Mouse (Mus musculus) kidney, embryonic 15.5 days (tissue): ENCODE results near the gene Cenpu. TPM values are rescaled to one million over a fixed set of nuclear protein-coding genes. Genes with fewer than 3 reads are reported as not detected.

Experiments
- ATAC-seq: fragments of 200-750 bp; cut with Nextera tagmentation; replicated peaks from 2 replicates; pipeline ENCODE4 v1.8.0; 2017; ENCODE audit warnings: moderate TSS enrichment; ENCODE audit not compliant: low FRiP score
- H3K27ac ChIP-seq: fragments of 300-500 bp; sonication (generic); 2 replicates; pipeline ENCODE4 v1.5.1; 2015; ENCODE audit warnings: mild to moderate bottlenecking, inconsistent platforms
- H3K27me3 ChIP-seq: fragments of 300-500 bp; sonication (generic); 2 replicates; pipeline ENCODE4 v1.6.1; 2015; ENCODE audit warnings: inconsistent platforms
- H3K36me3 ChIP-seq: fragments of 300-500 bp; sonication (generic); 2 replicates; pipeline ENCODE4 v1.6.1; 2015; ENCODE audit warnings: inconsistent platforms
- H3K4me1 ChIP-seq: fragments of 300-500 bp; sonication (generic); 2 replicates; pipeline ENCODE4 v1.6.1; 2015; ENCODE audit warnings: inconsistent platforms
- H3K4me2 ChIP-seq: fragments of 300-500 bp; sonication (generic); 2 replicates; pipeline ENCODE4 v1.6.1; 2015; ENCODE audit warnings: moderate library complexity, mild to moderate bottlenecking, inconsistent platforms
- H3K4me3 ChIP-seq: fragments of 300-500 bp; sonication (generic); replicated peaks from 2 replicates; pipeline ENCODE4 v1.5.1; 2015; ENCODE audit warnings: mild to moderate bottlenecking, inconsistent platforms
- H3K9ac ChIP-seq: fragments of 300-500 bp; sonication (generic); 2 replicates; pipeline ENCODE4 v1.6.1; 2015; ENCODE audit warnings: mild to moderate bottlenecking, inconsistent platforms
- H3K9me3 ChIP-seq: fragments of 300-500 bp; sonication (generic); replicated peaks from 2 replicates; pipeline ENCODE4 v1.6.1; 2016; ENCODE audit warnings: inconsistent platforms
- WGBS: fragments of 180-500 bp; shearing (Covaris S2); methylation state at CpG from one replicate; pipeline ENCODE4 v1.1.7; 2015; ENCODE audit warnings: mixed read lengths; 5-methylcytosine and 5-hydroxymethylcytosine counted together
- polyA plus RNA-seq: library from polyadenylated mRNA; unstranded; fragments of >200 nt; fragmentation: Nextera tagmentation; extraction: Ambion mirVana; gene quantifications from 2 replicates; pipeline ENCODE4 v1.2.1, GENCODE M21; 2015

Gene Cenpu
- 18.5 and 19.7 TPM in 2 replicates for polyA plus RNA-seq

DNA sequence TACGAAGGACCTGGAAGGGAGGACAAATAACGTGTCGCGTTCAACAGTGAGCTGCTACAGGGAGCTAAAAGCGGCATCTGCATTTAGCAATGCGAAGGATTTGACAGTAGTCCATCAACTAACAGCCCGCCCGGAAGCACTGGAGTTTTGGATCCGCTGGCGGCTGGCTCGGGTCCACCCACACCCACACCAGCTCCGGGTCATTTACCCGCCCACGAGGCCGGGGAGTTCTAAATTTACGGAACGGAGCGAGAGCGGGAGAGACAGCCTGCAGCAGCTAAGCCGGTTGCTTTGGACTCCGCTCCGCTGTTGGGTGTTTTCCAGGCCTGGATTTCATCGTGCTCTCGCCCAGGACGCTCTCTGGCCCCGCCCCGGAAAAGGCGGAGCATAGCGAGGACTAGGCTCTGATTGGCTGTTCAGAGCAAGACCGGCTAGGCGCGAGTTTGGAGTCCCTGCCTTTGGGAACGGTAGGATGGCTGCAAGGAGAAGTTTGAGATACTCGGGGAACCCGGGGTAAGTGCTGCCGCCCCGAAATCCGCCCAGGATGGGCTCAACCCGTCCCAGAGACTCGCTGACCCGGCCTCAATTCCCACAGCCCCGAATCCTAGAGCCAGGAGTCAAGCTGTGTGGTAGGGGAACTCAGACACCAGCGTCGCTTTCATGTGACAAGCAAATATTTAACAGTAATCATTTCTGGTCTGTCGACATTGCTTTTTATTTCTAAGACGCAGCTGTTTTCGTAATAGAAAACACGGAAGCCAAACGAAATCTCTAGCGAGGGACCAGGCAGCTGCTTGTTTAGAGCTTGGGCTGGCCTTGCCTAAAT, at the start of gene Cenpu:
Gene Cenpu (plus strand): TSS at position 414 of the 826 bp plus-strand sequence.
- under 1% methylated on average over 50 of the region's 50 CpGs for WGBS
- peak; percentile 98 for ATAC-seq
- peak within 1 kb of the TSS; percentile 50 for H3K9ac ChIP-seq
- no peaks in the 10 kb centered on the region for H3K27me3 ChIP-seq
- peak within 1 kb of the TSS; percentile 62 for H3K4me2 ChIP-seq
- peak within 1 kb of the TSS; percentile 67 for H3K4me3 ChIP-seq
- no peaks in the 10 kb centered on the region for H3K9me3 ChIP-seq
- peaks cover 16% of the 10 kb centered on the region for H3K4me1 ChIP-seq
- peak within 1 kb of the TSS; percentile 82 for H3K27ac ChIP-seq
- H3K36me3 ChIP-seq = peaks cover 15% of the 10 kb centered on the region; the same call in 1 of the 2 replicates

DNA sequence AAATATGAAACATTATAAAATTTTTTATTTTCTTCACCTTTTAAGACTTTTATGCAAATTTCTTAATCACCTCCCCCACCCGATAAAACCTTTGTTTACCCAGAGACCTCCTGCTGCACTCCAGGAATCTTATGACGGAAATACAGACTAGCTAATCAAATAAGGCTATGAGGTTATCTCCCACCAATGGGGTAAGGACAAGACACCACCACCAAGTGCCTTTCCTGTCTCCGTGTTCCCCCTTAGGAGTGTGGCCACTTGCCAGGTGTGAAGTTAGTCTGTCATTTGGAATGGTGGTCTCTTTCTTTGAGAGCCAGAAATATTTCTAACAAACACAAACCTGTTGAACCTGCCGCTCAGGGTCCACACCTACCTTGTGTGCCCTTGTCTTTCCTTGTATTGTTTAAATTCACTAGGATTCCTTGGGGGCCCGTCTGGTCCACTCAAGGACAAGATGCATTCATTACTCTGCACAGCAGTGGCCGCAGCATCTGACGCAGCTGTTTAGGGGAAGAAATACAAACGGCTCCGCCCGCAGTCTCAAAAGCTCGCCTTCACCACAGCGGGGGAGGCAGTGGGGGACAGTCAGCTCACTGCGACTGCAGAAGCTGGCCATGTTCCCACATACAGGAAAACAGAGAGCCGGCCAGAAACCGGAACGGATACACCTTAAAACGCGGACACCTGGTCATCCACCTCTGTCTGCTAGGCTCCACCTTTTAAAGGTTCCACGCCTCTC, 49.3 kb upstream of the Cenpu start:
- WGBS = 34% methylated on average over 19 of the region's 19 CpGs
- Histone ChIP-seq H3K27ac (no peak overlapping the region), H3K4me3 (peak overlapping the region; percentile 38), H3K4me1 (peaks cover 56% of the 10 kb centered on the region), H3K9me3 (no peaks in the 10 kb centered on the region), H3K36me3 (no peaks in the 10 kb centered on the region), H3K9ac (no peak overlapping the region), H3K4me2 (peak overlapping the region; percentile 60), H3K27me3 (no peaks in the 10 kb centered on the region; the same call in 1 of the 2 replicates)
- no peak for ATAC-seq

DNA sequence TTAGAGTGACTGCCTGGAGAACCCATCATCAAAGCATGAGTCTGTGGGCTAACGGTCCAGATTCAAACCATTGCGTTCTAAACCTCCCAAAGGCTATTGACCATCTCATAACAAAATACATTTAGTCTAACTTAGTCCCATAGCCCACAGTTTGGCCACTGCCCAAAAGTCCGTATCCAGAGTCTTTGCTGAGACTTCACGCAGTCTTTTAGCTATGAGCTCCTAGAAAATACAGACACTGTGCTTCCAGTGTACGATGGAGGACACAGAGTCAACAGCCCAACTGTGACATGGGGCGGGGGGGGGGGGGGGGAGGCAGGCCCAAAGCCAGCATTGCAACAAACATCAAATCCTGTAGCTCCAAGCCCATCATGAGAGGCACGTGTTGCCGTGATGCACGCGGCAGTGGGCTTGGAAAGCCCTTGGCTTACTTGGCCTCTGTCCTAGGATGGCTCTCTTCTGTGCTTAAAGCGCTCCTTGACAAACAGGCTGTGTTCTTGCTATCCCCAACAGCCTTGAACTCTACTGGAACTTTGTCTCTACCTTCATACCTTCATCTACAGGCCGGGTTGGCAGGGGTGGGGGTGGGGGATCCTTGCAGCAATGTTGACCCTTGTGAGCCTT, 48.6 kb upstream of the Cenpu start:
- no peaks in the 10 kb centered on the region for H3K9me3 ChIP-seq
- 78% methylated on average over 12 of the region's 12 CpGs for WGBS
- H3K4me1 ChIP-seq = peaks cover 56% of the 10 kb centered on the region
- no peak overlapping the region for H3K9ac ChIP-seq
- no peaks in the 10 kb centered on the region for H3K36me3 ChIP-seq
- peak overlapping the region; percentile 38 for H3K4me3 ChIP-seq
- peak overlapping the region; percentile 60 for H3K4me2 ChIP-seq
- no peak for ATAC-seq
- H3K27ac ChIP-seq = no peak overlapping the region
- no peaks in the 10 kb centered on the region; the same call in 1 of the 2 replicates for H3K27me3 ChIP-seq

DNA sequence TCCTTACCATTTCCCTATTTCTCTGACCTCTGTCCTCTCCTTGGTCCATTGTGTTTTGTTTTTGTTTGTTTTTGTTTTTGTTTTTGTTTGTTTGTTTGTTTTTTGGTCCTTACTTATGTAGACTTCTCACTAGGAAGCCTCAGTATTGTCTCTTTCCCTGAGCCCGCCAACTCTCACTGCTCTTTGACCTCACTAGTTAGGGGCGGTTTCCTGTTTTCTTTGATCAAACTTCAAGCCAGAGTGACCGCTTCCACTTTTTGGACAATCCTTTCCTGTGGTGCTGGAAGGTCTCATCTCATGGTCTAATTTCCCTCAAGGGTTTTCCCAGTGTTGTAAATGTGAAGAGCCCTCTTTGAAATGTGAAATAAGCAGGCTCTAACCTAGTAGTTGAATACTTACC, 47.6 kb upstream of the Cenpu start:
- H3K4me3 ChIP-seq = no peak overlapping the region
- no peaks in the 10 kb centered on the region; the same call in 1 of the 2 replicates for H3K27me3 ChIP-seq
- WGBS = 38% methylated on average over 3 of the region's 3 CpGs
- H3K4me2 ChIP-seq = no peak overlapping the region
- H3K4me1 ChIP-seq = peaks cover 50% of the 10 kb centered on the region
- H3K36me3 ChIP-seq = no peaks in the 10 kb centered on the region
- H3K9me3 ChIP-seq = no peaks in the 10 kb centered on the region
- no peak overlapping the region for H3K9ac ChIP-seq
- ATAC-seq = no peak
- no peak overlapping the region for H3K27ac ChIP-seq

DNA sequence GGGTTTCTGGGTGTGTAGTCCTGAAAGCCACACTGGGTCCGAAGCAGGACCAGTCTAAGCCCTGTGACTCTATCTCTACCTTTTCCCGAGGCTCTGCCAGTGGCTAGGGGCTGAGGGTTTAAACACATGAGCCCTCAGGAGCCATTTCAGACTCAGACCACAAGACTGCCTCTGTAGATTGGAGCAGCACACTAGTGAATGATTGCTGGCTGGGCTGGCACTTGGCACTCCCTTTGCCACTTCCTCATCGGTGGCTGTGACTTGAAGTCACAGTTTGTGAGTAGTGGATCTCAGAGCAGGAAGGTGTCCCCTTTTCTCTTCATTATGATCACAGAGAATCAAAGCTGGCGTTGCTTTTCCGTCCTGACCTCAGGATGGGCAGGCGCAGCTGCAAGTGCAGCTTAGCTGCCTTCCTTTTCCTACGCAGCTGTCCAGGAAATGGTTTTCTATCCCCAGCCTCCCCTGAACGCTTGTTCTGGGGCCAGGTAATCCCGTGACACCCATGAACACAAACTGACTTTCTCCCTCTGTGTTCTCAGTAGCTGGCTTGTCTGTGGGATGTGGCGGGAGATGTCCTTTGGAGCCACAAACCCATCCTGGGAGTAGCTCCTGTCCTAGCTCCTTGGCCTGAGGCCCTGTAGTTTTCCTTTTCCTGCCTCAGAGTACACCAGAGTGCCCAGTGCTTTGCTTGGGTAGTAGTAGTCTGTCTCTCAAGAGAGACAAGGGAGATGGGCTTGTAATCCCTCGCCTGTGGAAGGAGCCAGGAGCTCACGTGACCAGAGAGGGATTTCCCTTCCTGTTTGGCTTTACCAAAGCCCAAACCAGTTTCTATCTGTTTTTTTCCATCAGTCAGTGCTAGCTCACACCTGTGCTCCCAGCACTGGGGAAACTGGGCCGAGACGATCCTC, 43.1 kb upstream of the Cenpu start:
- no peak overlapping the region for H3K4me3 ChIP-seq
- H3K4me2 ChIP-seq = no peak overlapping the region
- H3K9me3 ChIP-seq = no peaks in the 10 kb centered on the region
- H3K9ac ChIP-seq = no peak overlapping the region
- 0 out of 2 replicates have a peak, but pooled peaks cover 2% of the 10 kb centered on the region for H3K36me3 ChIP-seq
- peaks cover 10% of the 10 kb centered on the region for H3K4me1 ChIP-seq
- no peaks in the 10 kb centered on the region for H3K27me3 ChIP-seq
- WGBS = 74% methylated on average over 14 of the region's 14 CpGs
- no peak for ATAC-seq
- no peak overlapping the region for H3K27ac ChIP-seq

DNA sequence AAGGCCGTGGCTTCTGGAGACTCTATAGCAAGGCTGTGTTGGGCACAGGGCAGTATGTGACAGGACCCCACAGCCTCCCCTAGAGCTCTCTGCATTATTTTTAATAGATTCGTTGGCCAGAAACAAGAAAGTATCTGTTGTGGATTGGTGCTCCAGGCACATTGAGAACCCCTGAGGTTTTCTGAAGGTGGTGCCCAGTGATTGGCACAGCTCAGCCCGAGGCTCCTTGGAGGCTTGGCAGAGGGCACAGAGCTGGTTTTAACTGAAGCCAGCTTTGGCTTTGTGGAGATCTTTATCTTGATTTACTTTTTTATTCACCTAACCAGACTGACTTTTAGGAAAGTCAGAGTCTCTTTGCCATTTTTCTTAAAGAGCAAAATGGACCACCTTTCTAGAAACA, 42.4 kb upstream of the Cenpu start:
- WGBS = 80% methylated on average over 3 of the region's 3 CpGs
- Histone ChIP-seq H3K27me3 (no peaks in the 10 kb centered on the region), H3K9ac (no peak overlapping the region), H3K4me3 (no peak overlapping the region), H3K4me2 (no peak overlapping the region), H3K27ac (no peak overlapping the region), H3K9me3 (no peaks in the 10 kb centered on the region), H3K36me3 (0 out of 2 replicates have a peak, but pooled peaks cover 4% of the 10 kb centered on the region), H3K4me1 (peaks cover 7% of the 10 kb centered on the region)
- ATAC-seq = no peak

DNA sequence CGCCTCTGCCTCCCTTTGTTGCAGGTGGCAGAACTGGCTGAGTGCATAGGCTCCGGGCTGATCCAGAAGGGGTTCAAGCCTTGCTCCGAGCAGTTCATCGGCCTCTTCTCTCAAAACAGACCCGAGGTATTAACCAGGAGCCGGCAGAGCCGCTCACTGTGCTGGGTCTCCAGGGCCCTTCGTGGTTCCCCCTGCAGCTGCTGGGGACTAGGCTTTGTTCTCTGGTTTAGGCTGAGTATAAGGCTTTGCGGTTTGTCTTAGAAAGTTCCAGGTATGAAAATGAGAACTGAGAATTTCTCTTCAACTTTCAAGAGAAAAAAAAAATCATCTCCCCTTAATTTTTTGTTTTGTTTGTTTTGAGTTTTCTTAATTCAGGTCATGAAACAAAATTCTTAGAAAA, 40.5 kb upstream of the Cenpu start:
- WGBS = 87% methylated on average over 9 of the region's 9 CpGs
- Histone ChIP-seq H3K4me2 (no peak overlapping the region), H3K4me3 (no peak overlapping the region), H3K4me1 (no peaks in the 10 kb centered on the region), H3K27me3 (no peaks in the 10 kb centered on the region), H3K36me3 (0 out of 2 replicates have a peak, but pooled peaks cover 4% of the 10 kb centered on the region), H3K9me3 (no peaks in the 10 kb centered on the region), H3K9ac (no peak overlapping the region), H3K27ac (no peak overlapping the region)
- no peak for ATAC-seq

DNA sequence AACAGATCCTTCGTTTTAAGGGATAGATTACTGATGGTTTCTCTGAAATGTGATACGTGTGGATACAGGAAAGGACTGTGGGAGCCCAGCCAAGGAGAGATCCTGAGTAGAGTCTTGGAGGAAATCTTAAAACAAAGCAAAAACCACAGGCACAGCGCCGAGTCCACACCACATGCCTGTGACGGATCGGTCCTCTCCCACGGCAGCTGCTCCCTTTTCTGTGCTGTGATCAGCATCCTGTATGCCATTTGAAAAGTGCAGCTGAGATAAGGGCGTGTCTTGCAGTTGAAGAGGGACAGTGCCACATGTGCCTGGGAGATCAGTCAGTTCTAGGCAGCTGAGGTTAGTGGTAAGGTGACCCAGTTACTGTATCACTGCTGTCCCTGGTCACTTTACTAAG, 39.3 kb upstream of the Cenpu start:
- Histone ChIP-seq H3K9me3 (no peaks in the 10 kb centered on the region), H3K9ac (no peak overlapping the region), H3K27ac (no peak overlapping the region), H3K36me3 (0 out of 2 replicates have a peak, but pooled peaks cover 4% of the 10 kb centered on the region), H3K27me3 (no peaks in the 10 kb centered on the region), H3K4me2 (no peak overlapping the region), H3K4me1 (peaks cover 3% of the 10 kb centered on the region; the same call in 1 of the 2 replicates), H3K4me3 (no peak overlapping the region)
- no peak for ATAC-seq
- WGBS = 45% methylated on average over 8 of the region's 8 CpGs

DNA sequence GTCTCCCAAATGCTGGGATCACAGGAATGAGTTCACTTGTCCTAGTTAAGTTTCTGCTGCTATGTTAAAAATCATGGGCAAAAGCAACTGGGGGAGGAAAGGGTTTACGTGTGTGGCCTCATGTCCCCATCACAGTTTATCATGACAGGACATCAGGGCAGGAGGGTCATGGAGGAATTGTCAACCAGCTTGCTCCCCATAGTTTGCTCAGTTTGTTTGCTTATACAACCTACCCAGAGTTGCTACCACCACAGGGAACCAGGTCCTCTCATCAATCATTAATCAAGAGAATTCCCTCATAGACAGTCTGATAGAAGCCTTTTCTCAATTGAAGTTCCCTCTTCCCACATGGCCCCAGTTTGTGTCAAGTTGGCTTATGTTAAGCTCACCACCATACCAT, 37.8 kb upstream of the Cenpu start:
- 72% methylated on average over 1 of the region's 1 CpGs for WGBS
- H3K9ac ChIP-seq = no peak overlapping the region
- H3K4me2 ChIP-seq = no peak overlapping the region
- H3K9me3 ChIP-seq = no peaks in the 10 kb centered on the region
- no peak for ATAC-seq
- H3K36me3 ChIP-seq = peaks cover 10% of the 10 kb centered on the region; the same call in 1 of the 2 replicates
- H3K27ac ChIP-seq = no peak overlapping the region
- peaks cover 3% of the 10 kb centered on the region; the same call in 1 of the 2 replicates for H3K4me1 ChIP-seq
- no peaks in the 10 kb centered on the region for H3K27me3 ChIP-seq
- H3K4me3 ChIP-seq = no peak overlapping the region

DNA sequence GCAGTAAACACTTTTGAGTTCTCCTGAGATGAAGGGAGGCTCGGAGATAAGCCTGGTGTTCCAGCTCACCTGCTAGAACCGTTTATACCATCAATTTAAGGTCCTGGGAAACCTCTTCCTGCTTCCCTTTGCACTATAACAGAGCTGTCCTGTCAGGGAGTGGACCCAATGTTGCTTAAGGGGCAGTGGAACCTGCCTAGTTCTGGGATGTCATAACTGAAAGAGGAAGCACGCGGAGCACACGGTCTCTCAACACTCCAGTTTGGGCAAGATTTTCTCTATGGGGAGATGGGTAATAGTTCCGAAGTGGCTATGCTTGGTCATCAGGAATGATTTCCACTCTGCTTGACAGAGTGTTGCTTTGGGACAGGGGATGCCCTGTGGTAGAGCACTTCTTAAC, 31.2 kb upstream of the Cenpu start:
- peaks cover 3% of the 10 kb centered on the region; the same call in 1 of the 2 replicates for H3K4me1 ChIP-seq
- WGBS = 83% methylated on average over 6 of the region's 6 CpGs
- H3K9ac ChIP-seq = no peak overlapping the region
- H3K27me3 ChIP-seq = no peaks in the 10 kb centered on the region
- no peak overlapping the region for H3K4me3 ChIP-seq
- H3K27ac ChIP-seq = no peak overlapping the region
- H3K9me3 ChIP-seq = no peaks in the 10 kb centered on the region
- ATAC-seq = no peak
- peaks cover 13% of the 10 kb centered on the region; the same call in 1 of the 2 replicates for H3K36me3 ChIP-seq
- H3K4me2 ChIP-seq = no peak overlapping the region

DNA sequence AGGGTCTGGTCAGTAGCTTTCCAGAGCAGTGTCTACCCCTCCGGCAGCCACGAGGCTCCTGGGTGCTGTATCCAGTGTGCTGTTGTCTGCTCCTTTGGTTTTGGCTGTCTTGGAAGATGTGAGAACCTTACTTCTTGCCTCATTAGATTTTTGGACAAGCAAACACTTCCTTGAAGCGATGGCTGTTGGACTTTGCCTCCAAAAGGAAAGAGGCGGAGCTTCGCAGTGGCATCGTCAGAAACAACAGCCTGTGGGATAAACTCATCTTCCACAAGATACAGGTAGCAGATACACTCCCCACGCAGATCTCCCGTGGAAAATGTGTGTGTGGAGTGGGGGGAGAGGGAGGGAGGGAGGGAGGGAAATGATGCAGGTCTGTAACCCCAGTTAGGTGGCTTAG, 25.7 kb upstream of the Cenpu start:
- Histone ChIP-seq H3K27me3 (no peaks in the 10 kb centered on the region), H3K4me1 (peaks cover 14% of the 10 kb centered on the region; the same call in 1 of the 2 replicates), H3K27ac (no peak overlapping the region), H3K9ac (no peak overlapping the region), H3K4me3 (no peak overlapping the region), H3K36me3 (0 out of 2 replicates have a peak, but pooled peaks cover 8% of the 10 kb centered on the region), H3K4me2 (no peak overlapping the region), H3K9me3 (no peaks in the 10 kb centered on the region)
- 83% methylated on average over 8 of the region's 8 CpGs for WGBS
- no peak for ATAC-seq
